Mouse (Mus musculus): Measurements from ENCODE around the gene Inpp5a.

GRCm38 (mm10) chr7:139439031-139439430 is 50.1 kb downstream of the Inpp5a start:
- TF ChIP-seq CTCF (IDR thresholded peaks at IDR 0.05; ENCODE audit: low read depth) (no peak), EP300 (IDR thresholded peaks at IDR 0.05; ENCODE audit: low read depth) (no peak)

Data from heart, postnatal 0 days (tissue).